Mouse (Mus musculus): ENCODE measurements around the gene 4930444G20Rik. TPM values are rescaled to one million over a fixed set of nuclear protein-coding genes. Genes with fewer than 3 reads are reported as not detected.

The 4930444G20Rik gene
- polyA plus RNA-seq, 1 experiment from 2014 or later, result not detected

DNA sequence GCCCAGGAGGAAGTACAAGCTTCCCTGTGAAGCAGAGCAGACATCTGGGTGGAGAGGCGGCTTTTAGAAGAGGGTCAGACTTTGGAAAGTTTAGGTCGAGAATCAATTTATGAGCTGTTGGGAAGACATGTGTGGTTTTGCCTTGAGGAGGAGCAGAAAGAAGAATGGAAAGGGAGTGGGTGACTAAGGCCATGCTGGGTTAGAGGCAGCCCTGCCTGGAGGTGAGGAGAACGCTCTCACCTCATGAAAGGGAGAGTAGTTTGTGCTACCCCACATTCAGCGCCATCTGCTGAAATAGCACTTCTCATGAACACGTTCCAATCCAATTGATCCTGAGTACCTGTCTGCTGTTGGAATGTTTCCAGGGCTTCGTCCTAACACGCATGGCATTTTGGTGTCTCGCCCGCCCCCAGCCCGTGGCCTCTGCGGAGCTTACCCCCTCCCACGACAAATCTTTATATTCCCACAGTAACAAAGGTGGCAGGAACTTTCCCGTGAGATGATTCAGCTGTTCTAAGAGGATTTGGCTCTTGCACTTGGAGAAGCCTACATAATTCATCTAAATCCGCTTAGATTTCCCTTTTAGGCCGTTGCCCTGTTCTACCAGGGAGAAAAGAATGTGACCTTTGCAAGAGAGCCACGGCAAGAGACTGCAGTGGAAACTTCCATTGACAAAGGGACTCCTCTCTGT is 50.3 kb downstream of the 4930444G20Rik start:
- Histone ChIP-seq H3K9ac (replicated peaks) (no peak overlapping the region), H3K27me3 (no peaks in the 10 kb centered on the region), H3K27ac (no peak overlapping the region), H3K4me3 (replicated peaks) (no peak overlapping the region), H3K4me2 (no peak overlapping the region), H3K9me3 (no peaks in the 10 kb centered on the region), H3K36me3 (no peaks in the 10 kb centered on the region), H3K4me1 (replicated peaks) (no peaks in the 10 kb centered on the region)
- no peak for ATAC-seq (ENCODE audit: insufficient number of reproducible peaks, insufficient read depth, low FRiP score, low TSS enrichment, low read depth)
- 69% methylated on average over 16 of the region's 16 CpGs for WGBS

Other genes starting within 250 kb of the 4930444G20Rik start
- 44.2 and 50.1 TPM in 2 replicates for gene Sgk1, start 185.9 kb downstream of the 4930444G20Rik start, polyA plus RNA-seq (2016; fragmentation: Nextera tagmentation; extraction: Ambion mirVana)
- gene E030030I06Rik, start 81.2 kb upstream of the 4930444G20Rik start, polyA plus RNA-seq (2016; fragmentation: Nextera tagmentation; extraction: Ambion mirVana), result 18.6 and 22.9 TPM in 2 replicates
- 14.1 and 14.5 TPM in 2 replicates for gene Raet1e, start 90.5 kb upstream of the 4930444G20Rik start, polyA plus RNA-seq (2016; fragmentation: Nextera tagmentation; extraction: Ambion mirVana)
- gene H60b, start 90.5 kb upstream of the 4930444G20Rik start, polyA plus RNA-seq (2016; fragmentation: Nextera tagmentation; extraction: Ambion mirVana), result 0.22 and 0.49 TPM in 2 replicates

Data from limb, embryonic 12.5 days (tissue).